Mouse (Mus musculus): ENCODE results near the gene Krt83.

Krt83 gene

DNA sequence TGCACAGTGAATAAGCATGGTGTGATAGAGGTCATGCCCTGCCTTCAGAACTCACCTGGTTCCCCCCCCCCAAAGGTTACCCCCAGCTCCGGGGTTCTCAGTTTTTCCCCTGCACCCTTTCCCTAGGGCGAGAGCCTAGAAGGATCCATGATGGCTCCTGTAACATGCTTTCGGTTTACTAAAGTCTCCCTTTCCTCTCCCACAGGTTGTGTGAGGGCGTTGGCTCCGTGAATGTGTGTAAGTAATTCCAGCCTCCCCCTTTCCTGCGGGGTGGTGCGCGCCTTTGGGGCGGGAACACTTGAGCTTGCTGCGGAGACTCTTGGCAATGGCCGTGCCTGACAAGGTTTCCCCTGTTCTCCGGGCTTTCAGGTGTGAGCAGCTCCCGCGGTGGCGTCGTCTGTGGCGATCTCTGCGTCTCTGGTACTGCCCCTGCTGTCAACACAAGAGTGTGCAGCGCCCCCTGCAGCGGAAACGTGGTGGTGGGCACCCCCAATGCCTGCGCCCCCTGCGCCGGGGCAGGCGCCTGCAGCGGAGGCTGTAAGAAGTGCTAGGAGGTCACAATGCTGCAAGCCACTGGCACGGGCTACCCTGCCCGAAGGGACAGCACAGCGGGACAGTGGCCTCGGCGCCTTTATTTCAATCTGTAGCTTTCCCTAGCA, 12.2 kb downstream of the Krt83 start:
- DNase-seq (ENCODE audit: low read depth, low spot score) = peak; percentile 44

DNA sequence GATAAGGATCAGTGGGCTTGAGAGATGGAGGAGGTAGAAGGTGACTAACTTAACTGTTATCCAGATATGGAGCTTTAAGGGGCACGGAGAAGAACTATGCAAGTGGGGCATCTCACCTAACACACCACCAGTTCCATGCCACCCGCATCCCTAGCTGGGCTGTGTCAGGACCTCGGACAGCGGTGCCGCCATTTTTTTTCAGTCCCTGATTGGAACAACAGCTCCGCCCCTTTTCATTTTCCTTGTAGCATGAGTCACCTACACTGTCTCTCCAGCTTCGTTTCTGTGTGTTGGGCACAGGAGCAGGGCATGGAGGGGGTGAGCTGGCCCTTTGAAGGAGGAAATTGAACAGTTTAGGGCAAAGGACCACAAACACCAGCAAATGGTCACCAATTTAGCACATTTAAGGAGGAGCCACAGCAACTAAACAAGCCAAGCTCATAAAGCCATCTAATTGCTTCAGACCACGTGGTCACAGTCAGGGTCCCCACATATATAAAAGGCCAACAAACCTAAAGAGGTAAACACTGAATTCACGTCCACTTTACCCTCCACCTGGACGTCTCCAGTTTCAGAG, 18.3 kb downstream of the Krt83 start, which contains the start of gene Krt86:
Gene Krt86, plus strand, starts transcription at position 527 of the 577 bp plus-strand sequence.
- DNase-seq (ENCODE audit: low read depth, low spot score) = peak; percentile 62

DNA sequence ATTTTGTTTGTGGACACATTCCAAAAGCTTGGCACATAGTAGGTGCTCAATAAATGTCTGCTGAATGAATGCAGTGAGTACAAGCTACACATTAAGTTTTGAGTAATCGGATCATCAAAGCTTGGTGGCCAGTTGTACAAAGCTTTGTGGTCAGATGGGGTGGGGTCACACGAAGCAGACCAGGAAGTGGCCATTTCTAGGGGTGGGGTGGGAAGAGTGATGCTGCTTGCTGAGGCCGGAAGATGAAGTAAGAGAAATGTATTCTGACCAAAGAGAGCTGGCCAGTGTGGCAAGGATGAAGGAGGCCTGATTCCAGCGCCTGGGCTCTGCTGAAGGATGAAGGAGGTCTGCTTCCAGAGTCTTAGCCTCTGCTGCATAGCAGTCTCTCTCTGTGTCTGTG, 22.2 kb downstream of the Krt83 start:
- DNase-seq (ENCODE audit: low read depth, low spot score) = no peak

DNA sequence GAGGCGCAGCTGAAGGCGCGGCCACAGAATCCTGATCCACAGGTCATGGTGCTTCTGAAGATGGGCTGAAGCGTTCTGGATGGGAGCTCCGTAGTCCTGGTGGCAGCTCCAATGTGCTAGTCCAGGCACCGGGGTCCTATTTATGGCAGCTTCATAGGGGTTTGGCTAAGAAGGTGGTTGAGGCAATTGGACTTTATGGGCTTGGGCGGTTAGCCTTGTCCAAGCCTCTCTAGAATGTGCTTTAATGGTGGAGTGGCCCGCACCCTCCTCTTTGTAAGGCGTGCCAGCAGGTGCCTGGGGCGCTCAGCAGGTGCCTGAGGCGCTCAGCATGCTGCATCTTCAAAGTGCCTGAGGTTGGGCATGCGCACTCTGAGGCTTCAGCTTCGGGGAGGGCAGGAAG, 27.7 kb downstream of the Krt83 start, which contains the start of gene Krt81:
Gene Krt81, minus strand, starts transcription at position 101 of the 400 bp plus-strand sequence.
- DNase-seq (ENCODE audit: low read depth, low spot score) = peak; percentile 31

DNA sequence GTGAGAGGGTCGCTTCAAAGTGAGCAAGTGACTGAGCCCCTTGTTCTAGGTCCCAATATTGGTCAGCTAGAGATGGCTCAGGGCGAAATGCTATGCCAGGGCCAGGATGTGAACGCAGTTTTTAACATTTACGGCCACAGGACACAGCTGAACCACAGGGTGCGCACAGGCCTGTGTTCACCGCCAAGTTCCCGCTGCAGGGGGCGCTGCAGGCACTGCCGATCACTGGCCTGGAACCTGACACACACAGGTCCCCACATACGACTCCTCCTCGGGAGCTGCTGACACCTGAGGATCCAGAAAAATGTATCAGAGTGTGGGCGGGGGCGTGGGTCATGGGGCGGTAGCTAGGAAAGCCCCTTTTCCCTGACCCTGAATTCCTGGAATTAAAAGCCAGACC, 32.0 kb downstream of the Krt83 start:
- peak; percentile 34 for DNase-seq (ENCODE audit: low read depth, low spot score)

DNA sequence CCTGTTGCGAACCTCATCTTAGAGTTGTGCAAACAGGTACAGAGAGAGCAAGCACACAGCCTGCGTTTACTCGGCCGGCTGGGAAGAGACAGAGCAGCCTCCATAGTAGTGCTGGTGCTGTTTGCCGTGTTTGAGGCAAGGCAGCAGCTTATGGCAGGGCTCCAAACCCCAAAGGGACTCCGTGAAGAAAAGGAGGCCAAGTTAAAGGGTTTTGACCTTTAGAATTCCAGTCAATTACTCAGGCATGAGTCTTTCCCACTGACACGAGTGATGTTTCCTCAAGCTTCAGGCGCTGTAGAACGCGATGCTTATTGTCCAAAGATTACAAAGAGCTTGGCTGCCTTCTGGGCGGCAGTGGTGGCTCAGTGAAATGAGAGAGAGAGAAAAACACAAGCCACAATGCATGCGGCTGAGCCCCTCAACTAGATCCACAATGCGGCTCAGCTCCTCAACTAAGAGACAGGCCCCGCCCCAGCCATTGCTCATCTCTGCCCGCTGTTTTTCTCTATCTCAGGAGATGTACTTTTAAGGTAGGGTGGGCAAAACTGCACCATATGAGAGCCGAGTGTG, 32.9 kb downstream of the Krt83 start:
- no peak for DNase-seq (ENCODE audit: low read depth, low spot score)

DNA sequence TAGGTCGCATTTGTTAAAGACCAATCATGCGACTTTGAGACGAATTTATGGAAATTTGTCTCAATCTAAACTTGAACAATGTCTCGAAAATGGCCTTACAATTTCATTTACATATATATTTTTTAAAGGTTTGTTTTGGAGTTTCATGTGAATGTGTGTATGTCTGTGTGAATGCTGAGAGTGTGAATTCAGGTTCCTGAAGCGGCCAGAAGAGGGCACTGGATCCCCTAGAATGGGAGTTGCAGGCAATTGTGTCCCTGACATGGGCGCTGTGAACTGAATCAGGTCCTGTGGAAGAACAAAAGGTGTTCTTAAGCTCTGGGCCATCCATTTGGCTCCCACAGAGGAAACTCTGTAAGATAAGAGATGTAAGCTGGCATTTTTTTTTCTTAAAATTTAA, 35.4 kb downstream of the Krt83 start:
- DNase-seq (ENCODE audit: low read depth, low spot score) = no peak

DNA sequence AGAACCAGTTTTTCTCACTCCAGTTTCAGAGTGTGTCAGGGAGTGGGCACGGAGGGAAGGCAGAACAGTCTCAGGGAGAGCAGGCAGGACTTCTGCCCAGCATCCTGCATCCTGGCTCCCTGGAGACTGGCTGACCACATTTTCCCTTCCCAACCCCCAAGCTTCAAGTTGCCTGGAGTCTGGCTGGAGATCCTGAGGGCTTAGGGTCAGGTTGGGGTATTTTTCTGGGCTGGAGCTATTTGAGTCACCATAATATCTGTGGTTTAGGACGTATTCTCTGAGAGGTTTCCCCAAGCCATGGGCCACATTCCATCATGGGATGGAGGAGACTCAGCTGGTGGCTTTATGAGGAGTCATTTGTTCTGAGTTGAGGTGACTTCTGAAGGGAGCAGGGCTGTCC, 36.0 kb downstream of the Krt83 start:
- DNase-seq (ENCODE audit: low read depth, low spot score) = no peak

DNA sequence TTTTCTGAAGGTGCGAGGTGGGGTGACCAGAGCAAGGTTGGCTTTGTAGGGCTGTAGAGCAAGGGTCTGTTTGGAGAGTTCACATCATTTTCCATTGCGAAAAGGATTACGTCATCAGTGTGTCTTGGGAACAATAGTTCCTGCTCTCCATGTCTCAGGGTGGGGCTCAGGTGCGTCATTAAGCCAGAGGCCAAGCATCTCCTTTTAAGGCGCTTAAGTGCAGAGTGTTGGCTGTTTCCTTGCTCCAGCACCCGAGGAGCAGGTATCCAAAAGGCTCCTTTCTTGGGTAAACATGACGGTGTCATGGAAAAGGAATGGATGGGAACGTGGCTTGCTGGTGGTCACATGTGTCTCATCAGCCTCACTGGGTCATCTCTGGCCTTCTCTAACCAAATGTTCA, 36.5 kb downstream of the Krt83 start:
- DNase-seq (ENCODE audit: low read depth, low spot score) = no peak

DNA sequence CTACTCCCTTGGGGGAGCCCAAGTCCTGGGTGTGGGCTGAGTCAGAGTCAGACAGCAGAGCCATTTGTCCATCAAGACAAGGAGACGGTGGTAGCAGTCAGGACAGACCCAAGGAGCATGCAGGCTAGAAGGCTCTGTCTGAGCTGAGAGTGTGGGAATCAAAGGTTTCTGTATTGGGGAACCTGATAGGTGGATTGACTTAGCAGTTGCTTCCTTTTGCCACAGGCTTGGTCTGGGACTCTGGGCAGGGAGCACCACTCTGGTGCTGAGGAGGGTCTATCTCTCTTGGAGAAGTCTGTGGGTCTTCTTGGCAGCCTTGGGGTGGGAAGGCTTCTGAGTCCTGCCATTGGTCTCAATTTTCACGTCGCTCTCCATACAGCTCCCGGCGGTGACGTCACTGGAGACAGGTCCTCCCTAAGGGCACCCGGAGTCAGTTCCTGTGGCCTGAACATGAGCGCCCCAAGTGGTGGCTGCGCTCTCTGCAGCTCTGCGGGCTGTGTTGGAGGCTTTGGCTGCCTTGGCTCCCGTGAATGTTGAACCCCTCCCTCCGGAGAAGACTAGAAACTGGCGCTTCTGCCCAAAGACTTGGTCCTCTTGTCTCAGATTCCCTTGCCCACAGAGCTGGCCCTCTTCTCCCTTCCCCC, 38.1 kb downstream of the Krt83 start:
- DNase-seq (ENCODE audit: low read depth, low spot score) = peak; percentile 89

DNA sequence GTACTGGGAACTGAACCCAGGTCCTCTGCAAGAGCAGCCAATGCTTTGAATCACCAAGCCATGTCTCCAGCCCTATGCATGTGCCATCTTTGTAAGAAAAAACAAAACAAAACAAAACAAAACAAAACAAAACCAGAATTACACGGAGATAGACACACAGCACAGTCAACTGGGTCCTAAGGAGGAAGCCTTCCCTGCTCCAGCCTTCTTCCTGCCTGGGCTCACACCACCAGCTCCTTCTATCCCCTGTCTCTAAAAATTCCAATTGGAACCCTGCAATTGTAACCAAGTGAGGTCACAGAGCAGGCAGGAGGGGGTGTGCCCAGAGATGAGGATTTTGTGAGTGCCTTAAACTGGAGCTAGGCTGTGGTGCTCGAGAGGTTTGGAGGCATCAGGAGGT, 43.9 kb downstream of the Krt83 start, which contains the start of gene Krt88:
Gene Krt88, plus strand, starts transcription at position 301 of the 400 bp plus-strand sequence.
- no peak for DNase-seq (ENCODE audit: low read depth, low spot score)

DNA sequence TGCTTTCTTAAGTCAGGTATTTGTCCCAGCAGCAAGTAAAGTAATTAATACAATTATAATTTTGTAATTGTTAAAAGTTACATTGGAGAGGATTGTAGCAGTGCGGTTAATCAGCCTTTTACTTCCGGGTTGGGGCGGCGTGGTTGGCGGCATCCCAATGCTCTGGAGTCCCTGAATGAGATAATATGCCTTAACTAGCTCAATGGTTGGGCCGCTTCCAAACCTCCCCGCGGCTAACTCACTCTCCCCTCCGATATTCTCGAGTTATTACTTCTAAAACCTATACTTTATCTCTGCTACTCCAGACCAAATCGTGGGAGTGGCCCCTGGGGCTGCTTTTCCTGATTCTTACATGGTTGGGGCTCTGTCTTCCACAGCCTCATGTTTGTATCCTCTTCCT, 44.7 kb downstream of the Krt83 start:
- DNase-seq (ENCODE audit: low read depth, low spot score) = no peak

DNA sequence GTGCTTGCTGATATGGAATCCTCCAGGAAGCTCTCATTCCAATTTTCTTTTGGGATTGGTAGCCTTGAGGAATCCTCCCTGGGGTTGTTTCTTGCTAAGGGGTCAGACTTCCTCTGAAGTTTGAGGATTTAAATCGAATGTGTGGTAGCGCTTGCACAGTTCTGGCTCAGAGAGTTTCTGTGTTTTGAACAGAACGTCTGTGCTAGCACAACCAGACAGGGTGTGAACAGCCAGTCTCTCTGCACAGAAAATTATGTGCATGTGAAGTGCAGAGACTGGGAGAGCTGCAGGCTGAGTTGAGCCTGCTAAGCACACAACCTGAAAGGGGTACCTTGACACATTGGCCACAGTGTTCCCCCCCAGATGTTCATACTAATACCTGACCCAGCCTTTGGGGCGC, 50.5 kb downstream of the Krt83 start:
- no peak for DNase-seq (ENCODE audit: low read depth, low spot score)

DNA sequence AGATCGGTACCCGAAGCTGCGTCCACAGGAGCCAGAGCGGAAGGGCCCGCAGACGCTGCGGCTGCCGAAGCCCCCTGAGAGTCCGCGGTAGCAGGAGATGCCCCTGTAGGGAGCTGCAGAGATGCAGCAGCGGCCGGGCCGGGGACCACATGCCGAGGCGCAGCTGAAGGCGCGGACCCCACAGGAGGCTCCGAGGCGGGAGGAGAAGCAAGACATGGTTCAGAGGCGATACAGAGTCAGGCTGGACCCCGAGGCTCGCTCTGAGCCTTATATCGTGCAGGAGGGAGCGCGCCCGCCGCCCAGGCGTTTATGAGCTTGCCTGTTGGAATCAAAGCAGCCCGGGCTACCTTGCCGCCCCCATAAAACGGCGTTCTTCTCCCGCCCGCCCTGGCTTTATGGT, 52.8 kb downstream of the Krt83 start, which contains the start of gene Krt87:
Gene Krt87, minus strand, starts transcription at position 250 of the 400 bp plus-strand sequence.
- peak; percentile 21 for DNase-seq (ENCODE audit: low read depth, low spot score)

DNA sequence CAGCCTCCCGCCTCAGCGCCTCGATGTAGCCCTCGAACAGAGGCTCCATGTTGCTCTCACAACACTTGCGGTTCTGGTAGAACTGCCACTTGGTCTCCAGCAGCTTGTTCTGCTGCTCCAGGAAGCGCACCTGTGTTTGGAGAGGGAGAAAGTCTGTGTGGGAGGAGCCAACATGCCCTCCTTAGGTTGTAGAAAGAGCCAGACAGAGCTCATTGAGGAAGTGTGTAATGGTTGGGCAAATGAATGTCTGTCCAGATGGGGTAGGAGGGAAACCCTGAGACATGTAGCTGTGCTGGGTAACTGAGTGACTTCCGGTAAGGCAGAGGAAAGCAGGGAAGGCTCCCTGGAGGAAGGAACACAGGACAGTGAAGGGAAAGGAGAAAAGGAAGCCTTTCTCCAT, 54.7 kb downstream of the Krt83 start:
- no peak for DNase-seq (ENCODE audit: low read depth, low spot score)

Measured in ZHBTc4 (cell line).